Mouse (Mus musculus) testis, postnatal 10 days (tissue): ENCODE results near the gene Nbl1.

ENCODE experiments used
- DNase-seq: peaks from one replicate; pipeline ENCODE4 v3.0.0; 2021; ENCODE audit warnings: low spot score

Gene Nbl1

DNA sequence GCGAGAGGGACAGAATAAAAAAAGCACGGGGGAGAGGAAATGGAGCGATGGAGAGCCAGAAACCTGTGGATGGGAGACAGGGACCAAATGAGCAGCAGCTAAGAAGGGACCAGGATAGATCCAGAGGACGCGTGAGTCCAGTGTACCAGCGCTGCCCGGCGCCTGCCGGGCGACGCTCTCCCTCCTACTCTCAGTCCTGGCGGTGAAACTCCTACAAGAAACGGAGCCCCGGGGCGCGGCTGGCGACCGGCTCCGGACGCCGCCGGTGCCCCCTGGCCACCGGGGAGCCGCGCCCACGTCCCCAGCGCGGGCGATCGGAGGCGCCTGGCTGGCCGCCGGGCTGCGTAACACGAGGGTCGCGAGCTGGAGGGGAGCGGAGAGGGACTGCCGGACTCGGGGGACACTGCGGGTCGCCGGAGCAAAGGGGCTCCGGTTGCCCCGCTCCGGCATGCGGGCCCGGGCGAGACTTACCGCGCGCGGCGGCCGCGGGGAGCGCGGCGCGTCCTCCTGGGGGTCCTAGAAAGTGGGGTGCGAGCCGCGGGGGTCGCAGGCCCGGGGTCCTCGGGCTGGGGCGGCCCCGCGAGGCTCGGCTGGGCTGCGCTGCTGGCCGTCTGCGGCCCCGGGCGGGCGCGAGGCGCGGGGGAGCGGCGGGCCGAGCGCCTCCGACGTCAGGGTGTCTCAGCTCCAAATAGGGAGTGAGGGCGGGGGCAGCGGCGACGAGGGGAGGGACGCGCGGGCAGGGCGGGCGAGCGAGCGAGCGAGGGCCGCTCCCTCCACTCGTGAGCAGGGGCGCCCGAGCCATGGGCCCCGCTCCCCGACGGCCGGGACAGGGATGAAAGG is at the start of gene Nbl1:
Gene Nbl1, minus strand, starts transcription at position 638 of the 840 bp plus-strand sequence.
- DNase-seq: peak; percentile 84

DNA sequence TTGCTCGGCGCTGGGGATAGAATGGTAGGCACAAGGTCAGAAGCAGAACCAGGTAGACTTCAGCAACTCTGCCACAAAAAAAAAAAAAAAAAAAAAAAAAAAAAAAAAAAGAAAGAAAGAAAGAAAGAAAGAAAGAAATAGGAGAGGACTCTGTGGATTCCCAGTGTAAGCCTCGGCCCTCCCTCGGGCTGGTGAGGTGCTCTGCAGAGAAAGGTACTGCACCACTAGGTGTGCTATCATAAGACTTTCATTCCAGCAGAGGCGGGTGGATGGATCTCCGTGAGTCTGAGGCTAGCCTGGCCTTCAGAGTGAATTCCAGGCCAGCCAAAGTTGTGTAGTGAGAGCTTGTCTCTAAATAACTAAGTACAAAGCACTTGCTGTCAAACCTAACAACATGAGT is 49.0 kb upstream of the Nbl1 start:
- DNase-seq: no peak

DNA sequence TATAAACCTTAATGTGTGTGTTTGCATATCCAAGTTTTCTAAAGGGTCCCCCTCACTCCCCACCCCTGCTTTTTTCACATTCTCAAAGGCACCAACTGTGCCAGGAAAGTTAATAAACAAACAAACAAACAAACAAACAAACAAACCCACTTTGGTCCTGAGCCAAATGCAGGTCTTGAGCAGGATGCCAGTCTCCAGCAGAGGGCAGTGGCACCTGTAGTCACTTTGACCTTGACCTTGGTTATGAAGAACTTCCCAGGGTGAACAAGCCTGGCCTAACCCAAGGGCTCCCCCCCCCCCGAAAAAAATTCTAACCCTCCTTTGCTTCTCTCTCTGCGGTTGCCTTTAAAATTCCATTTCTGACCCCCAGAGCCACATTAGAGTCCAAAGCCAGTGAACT is 47.5 kb upstream of the Nbl1 start:
- DNase-seq: no peak

DNA sequence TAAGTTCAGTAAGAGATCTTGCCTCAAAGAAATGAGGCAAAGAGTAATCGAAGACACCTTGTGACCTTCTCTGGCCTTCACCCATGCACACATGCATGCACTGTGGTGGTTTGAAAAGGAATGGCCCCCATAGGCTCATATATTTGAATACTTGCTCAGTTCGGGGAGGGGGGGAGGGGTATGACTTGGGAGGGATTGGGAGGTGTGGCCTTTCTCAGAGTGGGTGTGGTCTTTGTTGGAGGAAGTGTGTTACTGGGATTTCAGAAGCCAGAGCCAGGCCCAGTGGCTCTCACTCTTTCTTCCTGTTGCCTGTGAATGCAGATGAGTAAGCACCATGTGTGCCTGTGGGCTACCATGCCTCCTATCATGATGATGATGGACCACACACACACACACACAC is 43.2 kb upstream of the Nbl1 start:
- no peak for DNase-seq

DNA sequence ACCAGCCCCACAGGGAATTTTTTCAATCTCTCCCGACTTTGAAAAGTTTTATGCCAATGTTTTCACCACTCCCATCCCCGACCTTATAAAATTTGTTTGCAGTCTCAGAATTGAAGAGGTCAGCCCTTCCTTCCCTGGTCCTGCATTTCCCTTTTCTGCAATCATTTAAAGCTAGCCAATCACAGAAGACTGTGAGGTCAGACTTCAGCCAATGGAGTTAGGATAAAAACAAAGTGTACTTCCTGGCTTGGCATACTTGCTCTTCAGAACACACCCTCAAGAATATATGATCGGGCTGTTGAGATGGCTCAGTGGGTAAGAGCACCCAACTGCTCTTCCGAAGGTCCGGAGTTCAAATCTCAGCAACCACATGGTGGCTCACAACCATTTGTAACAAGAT is 40.3 kb upstream of the Nbl1 start:
- no peak for DNase-seq

DNA sequence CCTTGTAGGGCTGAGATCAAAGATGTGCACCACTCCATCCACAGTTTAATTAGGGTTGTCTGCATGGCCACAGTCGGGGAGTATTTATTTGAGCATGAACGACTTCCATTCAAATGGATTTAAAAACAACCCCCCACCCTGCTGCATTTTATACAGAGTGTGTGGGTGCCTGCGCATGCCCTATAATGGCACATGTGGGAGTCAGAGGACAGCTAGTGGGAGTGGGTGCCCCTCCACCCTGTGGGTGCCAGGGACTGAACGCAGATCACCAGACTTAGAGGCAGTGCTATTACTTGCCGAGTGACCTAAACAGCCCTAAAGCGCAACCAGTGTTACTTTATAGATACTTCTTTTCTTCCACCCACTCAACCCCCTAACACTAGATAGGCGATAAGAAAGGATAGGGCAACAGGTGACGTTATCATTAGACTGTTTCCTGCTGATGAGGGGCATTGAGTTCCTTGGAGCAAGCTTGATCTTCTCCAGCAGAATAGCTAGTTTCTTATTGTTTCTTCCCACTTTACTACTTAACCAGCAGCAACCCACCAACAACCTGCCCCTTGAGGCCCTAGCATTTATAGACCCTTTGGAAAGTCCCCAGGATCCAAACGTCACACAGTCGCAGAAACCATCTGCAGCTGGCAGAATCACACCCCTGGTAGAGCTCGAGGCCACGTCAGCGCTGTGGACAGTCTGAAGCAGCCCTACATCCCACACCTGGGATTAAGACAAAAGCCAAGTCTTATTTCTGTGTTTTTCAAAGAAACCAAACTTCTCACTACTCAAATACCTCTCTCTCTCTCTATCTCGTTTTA is 39.3 kb upstream of the Nbl1 start:
- DNase-seq: peak; percentile 56

DNA sequence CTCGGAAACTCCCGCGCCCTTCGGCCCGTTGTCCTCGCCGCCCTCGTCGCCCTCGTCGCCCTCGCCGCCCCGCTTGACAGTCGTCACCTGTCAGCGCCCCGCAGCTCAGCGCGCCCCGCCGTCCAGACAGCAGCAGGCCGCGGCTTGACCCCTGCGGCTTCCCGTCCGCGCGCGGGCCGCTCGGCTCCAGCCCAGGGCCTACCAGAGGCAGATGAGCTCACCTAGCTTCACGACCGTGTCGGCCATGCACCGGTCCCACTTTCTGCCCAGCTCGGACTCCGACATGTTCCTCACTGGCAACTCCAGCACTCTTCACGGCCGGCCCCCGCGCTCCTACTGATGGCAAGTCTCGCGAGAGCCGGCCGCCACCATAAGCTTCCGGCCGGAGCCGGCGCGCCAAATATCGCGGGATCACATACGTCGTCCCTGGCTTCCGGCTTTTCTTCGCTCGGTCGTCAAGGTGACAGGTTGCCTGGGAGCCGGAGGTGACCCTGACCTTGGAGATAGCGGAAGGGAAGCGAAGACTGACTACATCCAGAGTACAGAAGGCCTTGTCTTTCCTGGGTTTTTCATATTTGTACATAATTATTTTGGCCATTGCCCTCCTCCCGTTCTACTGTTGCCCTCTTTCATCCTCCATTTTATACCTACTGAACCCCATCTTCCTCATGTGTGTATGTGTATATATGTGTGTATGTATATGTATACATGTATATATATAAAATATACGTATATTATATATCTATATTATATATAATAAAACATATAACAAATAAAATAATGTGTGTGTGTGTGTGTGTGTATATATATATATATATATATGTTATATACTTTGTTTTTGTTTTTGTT is 38.1 kb upstream of the Nbl1 start, which contains the start of gene Minos1:
Gene Minos1, minus strand, starts transcription at position 413 of the 849 bp plus-strand sequence.
- DNase-seq: peak; percentile 98

DNA sequence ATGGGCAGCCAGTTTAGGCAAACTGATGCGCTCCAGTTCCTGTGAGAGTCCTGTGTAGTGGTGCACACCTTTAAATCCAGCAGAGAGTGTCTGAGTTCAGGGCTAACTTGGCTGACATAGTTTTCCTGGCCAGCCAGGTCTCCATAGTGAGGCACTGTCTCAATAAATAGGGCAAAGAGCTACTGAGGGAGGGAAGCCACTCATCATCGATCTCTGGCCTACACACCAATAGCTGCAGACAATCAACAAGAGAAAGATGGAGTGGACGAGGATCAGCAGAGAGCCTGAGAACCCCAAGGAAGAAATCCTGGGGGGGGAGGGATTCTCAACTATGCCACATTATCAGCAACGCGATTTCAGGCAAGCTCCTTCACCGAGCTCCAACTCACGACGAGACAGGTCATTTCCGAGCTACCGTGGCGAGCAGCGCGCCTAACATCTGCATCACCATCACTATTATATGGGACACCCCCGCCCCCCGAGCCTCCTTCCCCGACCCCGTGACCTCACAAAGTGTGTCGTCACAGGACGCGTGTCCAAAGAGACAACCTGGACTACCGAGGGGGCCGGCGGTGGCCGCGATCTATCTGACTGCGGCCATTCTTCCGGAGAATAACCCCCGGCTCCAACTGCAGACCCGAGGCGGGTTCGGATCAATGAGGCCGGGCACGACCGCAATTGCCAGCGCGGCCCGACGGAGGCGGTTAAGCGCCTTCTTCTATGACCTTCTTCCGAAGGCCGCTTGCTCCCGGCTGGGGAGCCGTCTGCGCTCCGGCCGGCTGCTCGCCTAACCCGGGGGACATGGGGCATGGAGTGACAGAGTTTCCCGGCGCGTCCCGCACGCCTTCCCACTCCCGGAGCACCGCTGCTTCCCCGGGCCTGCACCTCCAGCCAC is 37.3 kb upstream of the Nbl1 start:
- DNase-seq: peak; percentile 72

DNA sequence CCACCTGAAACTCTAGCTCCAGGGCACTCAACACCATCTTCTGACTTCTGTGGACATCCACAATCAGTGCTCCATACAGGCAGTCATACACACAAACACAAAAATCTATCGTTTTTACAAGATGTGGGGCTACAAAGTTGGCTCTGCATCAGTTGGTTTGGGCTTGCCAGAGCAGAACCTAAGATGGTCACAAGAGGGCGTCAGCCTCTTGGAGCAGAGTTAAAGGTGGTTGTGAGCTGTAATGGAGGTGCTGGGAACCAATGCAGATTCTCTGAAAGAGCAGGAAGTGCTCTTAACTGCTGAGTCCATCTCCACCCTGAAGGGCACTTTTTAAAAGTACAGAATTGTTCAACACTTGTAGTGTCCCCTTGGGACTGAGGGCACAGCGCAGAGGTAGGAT is 33.7 kb upstream of the Nbl1 start:
- no peak for DNase-seq

DNA sequence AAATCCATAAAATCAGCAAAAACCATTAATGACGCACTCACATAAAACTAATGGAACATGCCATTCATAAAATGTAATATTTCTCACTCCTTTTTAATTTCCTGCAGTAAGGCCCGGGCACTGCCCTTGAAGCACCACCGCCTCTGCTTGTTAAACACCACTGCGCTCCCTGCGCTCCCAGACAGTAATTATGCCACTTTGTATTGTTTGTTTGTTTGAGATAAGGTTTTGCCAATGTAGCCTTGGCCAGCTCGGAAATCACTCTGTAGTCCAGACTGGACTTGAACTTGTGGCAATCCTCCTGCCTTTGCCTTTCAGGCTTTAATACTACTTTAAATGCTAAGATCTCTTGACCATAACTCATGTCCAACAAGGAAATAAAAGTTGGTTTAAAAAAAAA is 32.1 kb upstream of the Nbl1 start:
- no peak for DNase-seq

DNA sequence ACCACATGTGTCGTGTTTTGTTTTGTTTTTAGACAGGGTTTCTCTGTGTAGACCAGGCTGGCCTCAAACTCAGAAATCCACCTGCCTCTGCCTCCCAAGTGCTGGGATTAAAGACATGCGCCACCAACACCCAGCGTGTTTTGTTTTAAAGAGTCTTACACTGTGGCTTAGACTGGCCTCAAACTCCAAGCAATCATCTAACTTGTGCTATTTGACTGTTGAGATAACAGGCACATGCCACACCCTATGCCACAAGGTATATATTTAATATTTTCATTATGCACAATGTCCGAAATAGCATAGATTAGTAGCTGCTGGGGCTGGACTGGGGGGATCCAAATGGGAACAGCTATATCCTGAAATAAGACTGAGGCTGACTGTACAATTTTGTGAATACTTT is 29.8 kb upstream of the Nbl1 start:
- DNase-seq: no peak

DNA sequence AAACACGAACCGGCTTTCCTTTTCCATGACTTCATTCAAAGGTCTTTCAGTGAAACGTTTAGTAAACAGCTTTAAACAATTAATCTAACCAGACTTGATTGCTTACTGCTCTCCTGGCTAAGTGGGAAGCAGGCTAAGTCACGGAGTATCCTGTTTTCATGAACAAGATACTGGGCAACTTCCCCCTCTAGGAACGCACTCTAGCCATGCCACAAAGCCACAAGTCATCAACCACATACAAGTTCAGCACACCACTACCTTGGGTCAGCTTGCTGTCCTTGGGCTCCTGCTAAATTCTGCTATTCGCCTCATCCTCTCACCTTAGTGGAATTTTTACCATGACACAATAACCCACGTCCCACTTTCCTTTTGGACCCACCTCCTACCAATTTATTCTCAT is 28.2 kb upstream of the Nbl1 start:
- no peak for DNase-seq

DNA sequence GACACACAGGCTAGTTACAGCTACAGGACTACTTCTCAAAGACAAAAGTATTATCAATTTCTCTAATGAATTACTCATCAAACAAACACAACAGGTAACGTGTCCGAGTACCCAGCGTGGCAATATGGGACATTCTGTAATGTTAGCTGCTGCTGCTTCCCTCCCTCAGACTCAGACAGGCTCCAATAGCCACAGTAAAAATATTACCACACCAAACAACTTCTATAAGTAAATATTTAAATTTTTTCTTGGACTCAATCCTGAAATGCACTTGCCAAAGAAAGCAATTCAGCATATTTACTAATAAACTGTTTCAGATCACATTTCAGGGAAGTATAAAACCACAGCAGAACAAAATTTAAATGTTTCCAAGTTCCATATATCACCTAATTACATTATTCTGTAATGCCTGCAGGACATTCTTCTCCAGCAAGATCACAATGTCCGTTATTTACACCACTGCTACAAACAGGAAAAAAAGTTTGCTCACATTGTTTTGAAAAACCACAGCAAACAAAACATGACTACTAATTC is 27.6 kb upstream of the Nbl1 start:
- no peak for DNase-seq

DNA sequence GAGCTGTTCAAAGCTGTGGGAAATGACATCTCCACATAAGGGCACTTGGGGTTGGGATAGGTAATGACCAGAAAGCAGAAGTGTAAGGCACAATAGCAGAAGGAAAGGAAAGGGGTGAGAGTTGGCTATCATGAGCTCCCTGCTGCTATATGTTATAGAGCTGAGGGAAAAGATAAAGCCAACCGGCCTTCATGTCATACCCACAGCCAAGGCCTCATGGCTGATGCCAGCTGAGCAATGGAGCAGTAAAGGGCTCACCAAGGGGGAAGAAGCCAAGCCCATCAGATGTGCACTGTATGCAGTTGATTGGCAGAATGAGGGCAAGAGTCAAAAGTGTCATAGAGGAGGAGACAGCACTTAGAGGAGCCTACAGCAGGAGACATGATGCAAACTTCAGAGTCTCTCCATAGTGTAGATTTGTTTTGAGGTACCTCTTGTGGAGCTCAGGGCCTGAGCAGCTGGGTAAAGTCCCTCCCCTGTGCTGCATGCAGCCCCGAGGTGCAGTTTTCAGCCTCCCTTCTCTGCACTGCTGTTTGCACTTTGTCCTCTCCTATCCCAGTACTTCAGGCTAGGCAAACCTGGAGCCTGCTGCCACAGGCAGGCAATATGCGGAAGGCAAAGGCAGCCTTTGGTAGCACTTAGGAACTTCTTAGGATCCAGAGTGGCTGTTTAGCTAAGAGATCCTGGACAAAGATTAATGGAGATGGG is 23.7 kb upstream of the Nbl1 start:
- DNase-seq: no peak

DNA sequence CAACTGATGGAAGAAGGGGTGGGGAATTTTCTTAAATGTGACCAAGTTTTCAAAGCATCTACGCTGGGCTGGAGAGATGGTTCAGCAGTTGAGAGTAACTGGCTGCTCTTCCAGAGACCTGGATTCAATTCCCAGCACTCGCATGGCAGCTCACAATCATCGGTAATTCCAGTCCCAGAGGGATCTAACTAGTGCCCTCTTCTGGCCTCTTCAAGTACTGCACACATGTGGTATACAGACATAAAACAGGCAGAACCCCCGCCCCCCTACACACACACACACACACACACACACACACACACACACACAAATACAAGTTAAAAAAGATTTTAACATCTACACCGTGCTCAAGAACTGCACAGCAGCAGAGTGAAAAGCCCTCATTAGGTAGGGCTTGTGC is 22.9 kb upstream of the Nbl1 start:
- no peak for DNase-seq

DNA sequence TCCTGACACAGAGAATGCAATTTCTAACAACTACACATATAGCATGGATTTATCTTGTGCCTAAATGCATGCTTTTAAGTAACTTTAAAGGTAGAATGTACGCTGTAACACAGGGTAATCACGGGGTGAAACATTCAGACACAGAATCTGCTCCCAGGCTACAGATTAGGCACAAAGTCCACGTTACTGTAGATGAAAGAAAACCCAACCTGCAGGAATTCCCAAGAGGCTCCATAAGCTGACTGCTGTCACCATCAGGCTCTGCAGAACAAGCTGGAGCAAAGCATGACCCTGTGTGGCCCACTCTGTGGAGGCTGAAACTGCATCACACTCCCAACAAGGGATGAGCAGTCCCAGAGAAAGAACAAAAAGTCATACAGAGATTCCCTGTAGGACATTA is 19.7 kb upstream of the Nbl1 start:
- no peak for DNase-seq

DNA sequence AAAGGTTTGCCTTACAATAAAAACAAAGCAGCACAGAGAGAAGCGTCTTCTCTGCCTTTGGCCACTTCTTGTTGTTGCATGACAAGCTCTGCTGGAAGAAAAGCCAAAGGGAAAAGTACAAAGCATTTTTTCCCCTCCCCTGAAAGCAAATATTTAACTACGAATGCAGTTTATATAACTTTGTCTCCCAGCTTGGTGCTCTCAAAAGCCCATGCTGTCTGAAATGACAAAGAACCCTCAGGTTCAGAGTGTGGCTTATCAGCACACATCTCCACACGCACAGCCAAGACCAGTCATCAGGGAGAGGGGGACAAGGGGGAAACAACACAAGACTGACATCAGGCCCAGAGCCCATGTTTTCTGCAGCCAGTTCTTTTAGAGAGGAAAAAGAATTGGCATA is 18.6 kb upstream of the Nbl1 start:
- DNase-seq: no peak

DNA sequence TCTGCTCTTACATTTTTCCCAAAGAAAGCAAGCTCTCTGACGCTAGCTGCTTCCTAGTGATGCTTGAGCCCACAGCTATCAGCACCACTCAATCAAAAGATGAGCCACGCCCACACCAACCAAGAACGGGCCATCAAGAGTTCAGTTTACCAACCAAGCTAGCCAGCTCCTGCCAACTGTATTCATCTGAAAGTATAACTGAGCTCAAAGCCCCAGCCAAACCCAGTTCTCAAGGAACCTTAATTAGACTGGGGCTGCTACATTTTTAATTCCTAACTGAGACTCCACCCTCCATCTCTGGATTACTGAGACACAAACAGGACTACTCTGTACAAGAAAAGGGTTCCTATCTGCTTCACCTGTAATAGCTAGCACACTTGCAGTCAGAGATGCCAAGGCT is 18.1 kb upstream of the Nbl1 start:
- DNase-seq: no peak

DNA sequence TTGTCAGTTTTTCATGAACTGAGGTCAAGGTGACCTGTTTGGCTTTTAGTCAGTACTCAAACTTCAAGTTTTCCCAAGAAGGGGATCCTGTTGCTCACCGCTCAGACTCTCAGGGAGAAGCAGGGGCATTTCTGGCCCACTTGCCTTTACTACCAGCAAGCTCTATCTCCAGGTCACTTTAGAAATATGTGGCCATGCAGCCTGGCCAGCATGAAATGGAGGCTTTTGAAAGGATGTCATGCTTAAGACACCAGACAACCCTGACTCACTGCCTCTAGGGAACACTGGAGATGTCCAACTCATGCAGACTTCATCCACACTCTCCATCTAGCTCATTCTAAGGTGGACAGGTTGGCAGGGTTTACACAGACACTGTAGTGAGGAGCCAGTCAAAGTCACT is 12.7 kb upstream of the Nbl1 start:
- no peak for DNase-seq

DNA sequence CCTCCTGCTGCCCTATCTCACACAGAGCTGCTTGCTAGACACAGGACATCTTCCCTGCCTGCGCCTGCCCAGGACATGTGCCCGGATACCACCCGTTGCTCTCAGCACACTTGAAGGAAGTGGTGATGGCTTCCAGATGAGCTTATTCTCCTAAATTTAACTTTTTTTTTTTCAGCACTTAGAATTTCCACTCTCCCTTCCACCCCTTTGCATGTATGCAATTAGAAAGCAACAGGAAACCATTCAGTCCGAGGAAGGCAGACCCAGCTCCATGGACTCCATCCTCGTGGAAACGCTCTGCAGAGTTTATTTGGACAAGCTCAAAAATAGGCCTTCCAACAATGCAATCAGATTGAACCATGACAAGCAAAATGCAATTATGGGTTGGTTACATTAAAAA is 8.8 kb upstream of the Nbl1 start:
- DNase-seq: no peak
